Mouse (Mus musculus): ENCODE measurements around the gene Ablim1.

Ablim1 gene

DNA sequence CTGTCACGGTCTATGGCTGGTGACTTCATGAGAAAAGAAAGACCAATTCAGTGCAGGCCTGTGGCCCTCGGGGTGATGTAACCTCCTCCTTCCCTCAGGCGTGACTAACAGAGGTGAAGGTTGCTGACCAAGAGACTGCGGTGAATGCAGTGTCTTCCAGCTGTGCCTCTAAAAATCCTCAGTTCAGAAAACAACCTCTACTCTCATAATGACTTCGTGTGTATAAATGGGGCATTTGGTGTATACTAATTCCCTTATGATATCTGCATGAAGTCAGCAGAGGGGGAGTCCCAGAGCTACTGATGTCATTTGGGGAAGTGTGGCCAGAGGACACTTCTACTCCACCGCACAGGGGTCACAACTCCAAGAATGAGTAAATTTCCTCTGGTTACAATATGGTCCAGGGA is 301.4 kb downstream of the Ablim1 start:
- no peak for ATAC-seq (ENCODE audit: low TSS enrichment)

DNA sequence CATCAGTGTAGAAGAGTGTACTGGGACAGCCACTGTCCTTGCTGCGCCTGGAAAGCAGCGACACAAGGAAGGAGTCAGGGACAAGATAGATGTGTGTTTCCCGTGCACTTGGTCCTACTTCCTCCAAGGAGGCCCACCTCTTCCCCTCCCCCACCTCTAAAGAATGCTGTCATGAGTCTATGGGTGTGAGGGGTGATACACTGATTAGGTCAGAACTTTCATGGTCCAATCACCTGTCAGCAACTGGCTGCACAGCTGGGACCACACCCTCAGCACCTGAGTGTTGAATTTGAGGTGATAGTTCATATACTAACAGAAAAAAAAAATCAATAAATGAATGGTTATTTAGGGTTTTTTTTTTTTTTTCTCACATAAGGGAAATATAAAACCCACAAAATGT is 302.7 kb downstream of the Ablim1 start:
- ATAC-seq (ENCODE audit: low TSS enrichment): no peak

DNA sequence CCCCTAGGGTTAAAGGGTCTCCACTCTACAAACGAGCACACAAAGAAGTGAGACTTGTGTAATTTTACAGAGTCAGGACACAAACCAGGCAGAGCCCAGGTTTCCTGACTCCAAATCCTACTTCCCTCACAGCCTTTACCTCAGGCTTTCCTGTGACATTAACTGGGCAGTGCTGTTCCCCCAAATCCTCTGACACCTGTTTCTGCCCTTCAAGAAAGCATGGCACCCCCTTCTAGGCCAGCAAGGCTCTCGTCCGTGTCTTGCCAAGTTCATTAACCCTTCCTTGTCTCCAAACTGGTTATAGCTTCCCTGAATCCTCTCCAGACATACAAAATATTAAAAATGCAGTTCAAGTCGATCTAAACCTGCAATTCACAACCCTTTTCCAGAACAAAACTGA is 304.7 kb downstream of the Ablim1 start:
- no peak for ATAC-seq (ENCODE audit: low TSS enrichment)

DNA sequence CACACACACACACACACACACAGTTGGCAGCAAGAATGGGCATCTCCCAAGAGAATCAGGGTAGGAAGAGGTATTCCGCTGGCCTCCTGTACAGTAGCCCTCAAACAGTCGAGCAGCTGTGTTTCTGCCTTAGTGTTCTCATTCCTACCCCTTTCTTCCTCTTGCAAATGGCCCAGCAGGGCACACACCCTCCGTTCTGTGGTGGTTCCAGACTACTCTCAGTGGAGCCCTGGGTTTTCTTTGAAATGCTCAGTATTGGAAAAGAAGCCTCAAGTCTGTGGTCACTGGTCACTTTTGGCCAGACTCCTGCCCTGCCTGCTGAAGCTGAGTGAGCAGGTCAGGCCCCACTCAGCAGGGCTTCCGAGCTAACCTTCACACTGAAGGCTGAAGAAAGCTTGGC is 305.1 kb downstream of the Ablim1 start:
- ATAC-seq (ENCODE audit: low TSS enrichment): no peak

DNA sequence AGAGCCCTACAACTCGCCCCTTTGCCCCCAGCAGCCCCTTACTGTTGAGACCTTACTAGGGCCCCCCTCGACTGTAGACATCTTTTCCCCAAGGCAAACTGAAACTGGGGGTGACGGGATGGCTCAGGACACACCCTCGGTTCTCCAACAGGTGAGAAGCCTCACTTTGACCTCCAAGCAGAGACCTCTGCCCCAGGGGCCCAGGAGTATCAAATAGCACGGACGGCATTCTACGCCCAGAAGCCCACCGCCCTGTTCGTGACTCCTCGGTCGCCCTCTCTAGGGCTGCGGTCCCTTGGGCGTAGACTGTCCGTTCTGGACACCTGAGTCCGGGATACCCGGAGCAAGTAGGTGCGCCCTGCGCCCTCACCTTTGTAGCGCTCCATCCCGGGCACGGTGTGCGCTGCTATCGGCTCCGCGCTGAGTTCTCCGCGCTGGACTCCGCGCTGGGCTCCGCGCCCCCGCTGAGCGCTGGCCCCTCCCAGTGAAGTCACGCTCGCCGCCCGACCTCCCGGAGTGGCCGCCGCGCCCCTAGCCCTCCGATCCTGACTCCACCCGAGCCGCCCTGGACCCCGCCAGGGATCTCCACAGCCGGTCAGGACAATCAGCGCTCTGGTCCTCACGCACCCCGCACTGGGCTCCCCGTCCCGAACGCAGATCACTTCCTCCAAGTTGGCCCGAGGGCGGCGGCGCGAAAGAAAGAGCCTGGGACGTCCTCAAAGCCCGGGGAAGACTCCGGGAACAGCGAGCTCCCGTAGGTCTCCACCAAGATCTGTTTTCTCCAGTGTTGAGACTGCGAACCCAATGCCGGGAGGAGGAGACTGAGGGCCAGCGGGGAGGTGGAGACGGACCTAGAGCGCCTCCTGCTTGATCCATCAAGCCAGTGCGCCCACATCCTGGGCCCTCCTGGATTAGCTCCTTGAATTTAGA is 306.7 kb downstream of the Ablim1 start, which contains the start of gene Afap1l2:
Afap1l2 (minus strand) TSS at position 448 of the 930 bp plus-strand sequence.
- ATAC-seq (ENCODE audit: low TSS enrichment): peak; percentile 85

DNA sequence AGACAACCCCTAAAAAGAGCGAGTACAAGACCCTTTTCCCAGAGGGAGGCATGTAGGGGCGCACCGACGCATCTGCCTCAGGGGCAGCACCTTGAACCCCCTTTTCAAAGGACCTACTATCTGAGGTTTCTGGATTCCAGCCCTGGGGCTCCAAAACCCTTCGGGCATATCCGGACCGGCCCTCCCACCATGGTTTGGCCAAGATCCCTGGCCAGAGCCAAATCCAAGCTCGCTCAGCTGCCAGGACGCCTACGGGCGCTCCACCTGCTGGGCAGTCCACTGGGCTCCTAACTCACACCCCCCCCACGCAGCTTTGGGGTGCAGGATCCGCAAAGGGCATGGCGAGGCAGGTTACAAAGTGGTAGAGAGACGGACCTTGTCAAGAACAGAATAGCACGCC is 307.4 kb downstream of the Ablim1 start:
- no peak for ATAC-seq (ENCODE audit: low TSS enrichment)

DNA sequence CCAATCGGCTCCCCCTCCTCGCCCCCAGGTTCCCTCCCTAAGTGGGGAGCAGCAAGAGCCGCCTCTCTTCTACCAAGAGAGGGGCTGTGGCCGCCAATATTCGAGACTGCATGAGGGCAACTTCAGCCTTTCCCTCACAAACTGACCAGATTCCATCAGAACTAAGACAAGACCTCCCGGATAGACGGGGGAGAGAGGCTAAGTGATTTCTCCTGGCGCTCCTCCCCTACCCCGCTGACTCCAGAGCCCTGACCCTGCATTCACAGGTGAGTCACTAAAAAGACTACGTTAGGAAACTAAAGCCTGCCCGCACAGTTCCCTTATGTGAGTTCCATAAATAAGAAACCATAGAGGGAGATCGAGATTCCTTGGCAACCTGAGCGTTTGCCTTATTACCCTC is 307.9 kb downstream of the Ablim1 start:
- ATAC-seq (ENCODE audit: low TSS enrichment): no peak

DNA sequence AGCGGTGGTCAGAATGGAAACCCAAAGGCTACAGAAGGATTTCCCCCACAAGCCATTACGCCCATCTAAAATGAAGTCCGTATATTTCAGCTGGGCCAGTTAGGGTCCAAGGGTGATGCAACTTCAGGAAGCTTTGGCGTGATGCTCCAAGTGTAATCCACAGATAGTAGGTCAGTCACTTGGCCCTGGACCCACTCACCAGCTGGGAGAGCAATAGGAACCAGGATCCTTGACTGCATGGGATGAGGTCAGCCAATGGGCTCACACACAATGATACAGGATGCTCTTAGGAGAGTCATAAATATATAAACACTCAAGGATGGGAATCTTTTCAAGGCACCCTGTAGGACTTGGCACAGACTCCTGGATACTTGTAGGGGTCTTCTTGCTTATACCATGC is 309.7 kb downstream of the Ablim1 start:
- no peak for ATAC-seq (ENCODE audit: low TSS enrichment)

DNA sequence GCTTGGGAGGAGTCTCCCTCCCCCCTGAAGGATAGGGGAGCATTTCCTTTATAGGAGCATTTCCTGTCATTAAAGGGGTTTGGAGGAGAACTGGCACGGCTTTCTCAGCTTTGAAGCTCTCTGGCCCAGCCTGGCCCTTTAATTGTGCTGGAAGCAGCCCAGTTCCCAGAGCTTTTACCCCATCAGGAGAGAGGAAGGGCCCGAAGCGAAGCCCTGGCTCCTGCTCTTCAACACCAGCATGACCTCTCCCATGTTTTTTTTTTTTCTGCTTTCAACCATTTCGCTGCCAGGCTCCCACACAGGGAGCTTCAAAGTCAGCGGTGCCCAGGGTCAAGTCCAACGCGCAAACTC is 311.3 kb downstream of the Ablim1 start:
- no peak for ATAC-seq (ENCODE audit: low TSS enrichment)

DNA sequence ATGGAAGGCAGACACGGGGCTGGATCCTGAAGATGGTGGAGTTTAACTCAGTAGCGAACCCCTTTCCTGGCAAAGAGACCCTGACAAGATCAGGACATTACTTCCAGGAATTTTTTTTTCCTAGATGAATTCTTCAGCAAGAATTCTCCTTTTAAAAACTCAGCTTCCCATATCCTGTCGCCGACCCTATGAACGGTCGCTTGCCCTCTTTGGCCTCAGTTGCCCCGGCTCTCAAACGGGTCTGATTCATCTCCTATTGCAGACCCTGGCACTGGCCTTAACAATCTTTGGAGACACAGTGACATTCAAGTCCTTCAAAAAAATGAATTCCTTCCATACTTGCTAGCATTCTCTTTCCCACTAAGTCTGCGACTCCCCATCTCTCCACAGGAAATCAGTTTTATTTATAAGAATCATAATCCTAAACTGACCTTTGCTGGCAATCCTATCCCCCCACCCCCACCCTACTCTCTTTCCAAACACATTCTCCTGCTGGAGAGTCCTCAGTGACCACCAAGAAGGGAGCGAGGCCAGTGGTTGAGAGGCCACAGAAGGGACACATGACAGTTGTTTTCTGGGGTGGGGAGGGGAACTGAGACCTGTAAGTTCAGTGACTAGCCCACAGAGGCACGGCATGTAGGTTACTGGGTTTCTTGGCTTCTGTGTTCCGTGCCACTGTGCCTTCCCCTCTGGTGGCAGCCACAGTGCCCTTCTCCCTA is 311.8 kb downstream of the Ablim1 start:
- ATAC-seq (ENCODE audit: low TSS enrichment): no peak

DNA sequence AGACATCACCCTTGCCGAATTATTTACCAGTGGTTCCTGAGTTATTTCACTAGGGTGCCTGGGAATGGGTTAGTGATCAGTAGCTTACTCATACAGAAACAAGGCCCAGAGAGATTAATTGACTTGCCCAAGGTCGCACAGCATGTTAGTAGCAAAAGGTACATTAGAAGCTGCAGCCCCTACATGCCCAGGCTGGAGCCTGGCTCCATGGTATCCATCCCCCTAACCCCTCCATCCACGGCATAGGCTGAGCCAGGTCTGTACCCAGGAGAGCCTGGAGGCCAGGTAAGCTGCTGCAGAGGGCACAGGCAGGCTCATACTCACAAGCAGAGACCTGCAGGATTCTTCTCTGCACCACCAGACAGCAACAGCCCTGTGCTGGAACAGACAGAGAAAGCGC is 312.8 kb downstream of the Ablim1 start:
- no peak for ATAC-seq (ENCODE audit: low TSS enrichment)

DNA sequence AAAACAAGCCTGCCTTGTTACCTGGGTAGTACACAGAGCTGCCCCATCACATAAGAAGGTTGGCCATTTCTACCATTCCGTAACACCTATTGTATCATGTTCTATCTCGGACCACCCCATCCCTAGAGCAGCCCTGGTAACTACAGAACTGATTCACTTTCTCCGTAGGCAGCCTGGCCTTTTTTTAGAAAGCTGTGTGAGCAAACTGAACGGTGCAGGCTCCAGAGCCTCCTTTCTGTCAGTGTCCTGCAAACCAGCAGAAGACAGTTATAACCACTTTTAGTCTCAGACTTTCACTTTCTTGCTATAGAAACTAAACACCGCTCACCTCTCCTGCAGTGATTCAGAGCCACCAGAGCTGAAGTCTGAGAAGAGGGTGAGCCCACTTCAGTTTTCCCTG is 314.1 kb downstream of the Ablim1 start:
- ATAC-seq (ENCODE audit: low TSS enrichment): peak; percentile 75

DNA sequence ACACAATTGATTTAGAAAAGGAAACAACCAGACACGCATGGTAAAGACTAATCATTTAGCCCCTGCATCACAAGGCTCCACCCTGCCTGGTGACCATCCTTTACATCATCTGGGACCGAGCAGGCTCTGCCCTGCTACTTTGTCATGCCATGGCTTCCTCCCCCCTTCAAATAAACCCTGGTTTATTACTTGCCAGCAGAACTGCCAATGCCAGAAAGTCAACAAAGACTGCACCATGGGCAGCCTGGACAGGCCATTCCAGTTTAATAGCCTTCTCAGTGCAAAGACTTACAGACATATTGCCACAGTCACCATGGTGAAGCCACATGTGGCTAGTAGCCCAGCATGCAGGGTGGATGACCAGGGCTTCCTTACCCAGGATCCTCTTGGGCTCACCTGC is 314.9 kb downstream of the Ablim1 start:
- ATAC-seq (ENCODE audit: low TSS enrichment): no peak

DNA sequence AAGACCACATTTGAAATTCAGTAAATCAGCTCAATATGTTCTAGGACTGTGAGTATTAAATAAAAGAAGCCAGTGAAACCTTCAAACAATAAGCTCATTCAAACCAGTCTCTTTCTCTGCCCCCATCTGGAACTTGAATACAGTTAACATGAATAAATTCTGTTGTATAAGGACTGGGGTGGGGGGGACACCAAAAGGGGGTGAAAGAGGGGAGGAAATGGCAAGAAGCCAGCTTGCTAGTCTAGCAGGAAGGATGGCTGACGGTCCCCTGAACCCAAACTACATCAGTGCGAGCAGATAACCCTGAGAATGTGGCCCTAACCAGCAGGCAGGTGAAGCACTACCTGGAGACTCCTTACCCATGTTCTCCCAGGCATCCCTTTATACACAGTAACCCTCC is 315.8 kb downstream of the Ablim1 start:
- no peak for ATAC-seq (ENCODE audit: low TSS enrichment)

DNA sequence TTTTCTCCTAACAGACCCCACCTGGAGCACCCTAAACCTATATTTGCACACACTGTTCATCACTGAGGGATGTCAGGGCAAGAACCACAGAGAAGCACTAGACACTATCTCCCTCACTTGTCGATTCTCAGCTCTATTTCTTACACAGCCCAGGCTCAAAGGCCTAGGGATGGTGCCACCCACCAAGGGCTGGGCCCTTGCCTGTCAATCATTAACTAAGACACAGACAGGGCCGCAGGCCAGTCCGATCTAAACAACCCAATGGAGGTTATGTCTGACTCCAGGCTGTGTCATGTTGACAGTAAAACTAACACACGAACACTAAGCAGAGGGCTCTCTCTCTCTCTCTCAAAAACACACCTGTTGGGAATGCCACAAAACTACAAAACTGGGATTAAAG is 316.4 kb downstream of the Ablim1 start:
- ATAC-seq (ENCODE audit: low TSS enrichment): no peak

DNA sequence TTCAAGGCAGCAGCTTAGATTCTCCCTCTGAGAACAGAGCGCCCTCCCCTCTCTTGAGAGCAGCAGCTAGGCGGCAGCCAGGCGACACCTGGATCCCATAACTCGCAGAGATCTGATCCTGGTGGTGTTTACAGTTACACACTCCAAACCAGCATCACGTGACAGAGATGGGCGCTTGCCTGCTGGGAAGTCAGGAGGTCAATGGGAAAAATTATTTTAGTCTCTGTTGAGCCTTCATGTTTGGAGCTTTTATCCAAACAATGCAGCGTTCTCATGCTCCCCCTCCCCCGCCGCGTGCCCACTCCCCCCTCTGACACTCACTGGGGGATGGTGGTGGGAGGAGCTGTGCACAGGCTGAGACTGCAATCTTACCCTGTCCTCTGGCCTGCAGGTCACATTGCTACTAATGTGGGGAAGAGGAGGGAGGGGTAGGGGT is 317.5 kb downstream of the Ablim1 start:
- no peak for ATAC-seq (ENCODE audit: low TSS enrichment)

DNA sequence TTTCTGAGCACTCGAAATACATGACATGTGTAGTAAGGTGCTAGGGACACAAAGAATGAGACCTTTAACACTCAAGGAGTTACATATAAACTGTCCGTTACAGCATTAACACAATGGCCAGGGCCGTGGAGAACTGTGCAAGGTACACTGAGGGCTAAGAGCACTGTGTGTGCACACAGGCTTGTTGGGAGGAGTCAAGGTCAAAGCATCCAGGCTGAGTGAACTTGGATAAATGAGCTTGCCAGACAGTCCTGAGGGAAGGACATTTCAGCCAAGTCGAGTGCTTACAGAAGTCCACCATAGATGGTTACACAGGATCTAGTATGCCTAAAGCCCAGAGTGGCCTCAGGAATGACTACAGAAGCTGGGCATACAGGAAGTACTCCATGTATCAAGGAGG is 319.3 kb downstream of the Ablim1 start:
- ATAC-seq (ENCODE audit: low TSS enrichment): no peak

DNA sequence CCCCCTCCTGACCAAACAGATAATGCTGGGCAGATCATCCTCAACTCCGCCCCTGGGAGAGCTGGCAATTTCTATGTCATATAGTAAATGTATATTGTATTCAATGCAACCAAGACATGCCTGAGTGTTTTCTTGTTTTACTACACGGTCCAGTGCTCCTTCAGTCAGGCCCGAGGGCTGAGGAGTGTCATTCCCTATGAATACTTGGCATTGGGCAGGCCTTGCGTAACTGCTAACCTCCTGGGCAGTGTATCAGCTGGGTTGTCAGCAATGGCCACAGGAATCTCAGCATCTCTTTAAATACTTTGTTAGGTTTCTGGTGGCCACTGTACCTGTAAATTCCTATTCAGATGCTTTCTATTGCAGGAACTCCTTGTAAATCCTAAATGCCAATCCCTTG is 320.1 kb downstream of the Ablim1 start:
- no peak for ATAC-seq (ENCODE audit: low TSS enrichment)

DNA sequence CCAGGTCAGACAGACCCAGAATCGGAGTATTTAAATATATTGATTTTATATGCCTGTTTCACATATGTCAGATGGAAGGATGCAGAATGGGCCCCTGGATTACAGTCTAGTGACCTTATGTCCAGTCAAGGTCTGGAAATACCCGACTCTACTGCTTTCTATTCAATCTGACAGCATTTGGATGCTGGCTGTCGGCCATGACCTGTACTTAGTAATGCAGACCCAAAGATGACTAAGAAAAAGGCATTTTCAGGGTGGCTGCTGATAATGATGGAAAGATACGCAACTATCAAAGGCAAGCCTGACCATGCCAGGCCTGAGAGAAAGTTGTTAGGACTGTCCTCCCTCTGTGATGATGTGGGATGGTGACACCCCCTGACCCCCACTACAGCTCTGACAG is 321.0 kb downstream of the Ablim1 start:
- ATAC-seq (ENCODE audit: low TSS enrichment): no peak

DNA sequence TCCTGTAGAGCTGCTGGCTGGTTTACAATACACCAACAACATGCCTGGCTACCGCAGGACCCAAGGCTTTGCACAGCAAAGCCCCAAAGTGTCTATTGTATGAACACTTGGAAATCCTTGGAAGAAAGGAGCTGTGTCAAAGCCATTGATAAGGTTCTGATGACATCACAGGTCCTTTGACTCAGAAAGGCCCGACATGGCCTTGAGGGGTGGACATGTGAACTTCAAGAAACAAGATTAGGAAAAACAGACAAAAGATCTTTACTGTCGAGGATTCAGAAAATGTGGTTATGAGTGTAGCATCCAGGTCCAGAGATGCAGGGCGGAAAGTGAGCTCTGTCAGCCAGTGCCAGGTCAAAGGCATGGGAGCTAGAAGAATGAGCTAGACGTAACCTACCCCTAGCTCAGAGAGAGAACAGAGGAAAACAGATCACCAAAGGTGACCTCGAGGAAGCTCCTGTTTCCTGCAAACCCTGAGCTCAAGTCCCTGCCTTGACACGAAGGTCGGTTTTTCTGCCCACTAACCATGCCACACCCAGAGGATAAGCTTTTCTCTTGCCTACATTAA is 321.7 kb downstream of the Ablim1 start:
- ATAC-seq (ENCODE audit: low TSS enrichment): no peak

DNA sequence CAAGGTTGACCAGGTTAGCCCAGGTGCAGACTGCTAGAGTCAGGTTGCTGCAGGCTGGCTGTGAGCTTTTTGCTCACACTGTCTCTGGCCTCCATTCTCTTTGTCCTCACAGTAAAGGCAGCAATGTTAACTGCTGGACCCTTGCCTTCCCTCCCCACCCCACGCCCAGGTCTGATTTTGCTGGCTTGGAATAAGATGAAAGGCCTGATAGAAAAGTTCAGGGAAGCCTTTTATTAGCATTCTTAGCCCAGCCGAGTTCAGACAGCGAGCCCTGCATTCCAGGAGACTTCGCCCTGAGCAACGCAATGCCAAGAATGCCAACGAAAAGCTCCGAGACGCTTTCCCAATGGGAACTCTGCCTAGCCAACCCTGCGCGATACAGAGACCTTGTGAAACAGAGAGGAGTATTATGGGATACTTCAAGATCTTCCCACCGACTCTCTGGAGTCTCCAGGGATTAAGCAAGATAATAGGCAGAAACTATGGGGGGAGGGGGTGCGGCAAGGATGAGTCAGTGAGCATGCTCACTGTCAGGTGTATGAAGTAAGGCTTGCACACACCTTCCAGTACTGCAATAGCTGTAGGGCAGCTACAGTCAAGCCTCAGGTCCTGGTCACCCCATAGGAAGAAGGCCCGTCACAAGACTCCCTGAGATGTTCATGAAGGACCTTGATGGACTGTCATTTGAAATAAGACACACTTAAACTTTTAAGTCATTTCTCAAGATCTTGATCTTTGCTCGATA is 324.2 kb downstream of the Ablim1 start:
- no peak for ATAC-seq (ENCODE audit: low TSS enrichment)

DNA sequence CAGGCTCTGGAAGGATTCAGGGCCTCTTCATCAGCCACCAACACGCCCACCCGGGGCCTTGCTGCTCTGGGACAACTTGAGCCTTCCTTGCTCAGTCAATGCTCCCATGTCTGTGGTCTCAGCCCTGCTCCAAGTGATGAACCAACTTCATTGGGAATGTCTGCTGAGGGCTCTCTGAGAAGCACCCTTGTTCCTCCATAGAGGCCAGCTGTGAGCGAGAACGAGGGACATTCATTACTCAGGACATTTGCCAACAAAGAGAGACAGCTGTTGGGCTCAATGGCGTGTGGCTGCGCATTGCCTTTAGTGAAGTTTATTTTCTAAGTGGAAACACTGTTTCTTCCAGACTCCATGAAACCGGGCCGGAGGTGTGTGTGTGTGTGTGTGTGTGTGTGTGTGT is 325.5 kb downstream of the Ablim1 start:
- ATAC-seq (ENCODE audit: low TSS enrichment): no peak
